Mouse (Mus musculus) midbrain, embryonic 12.5 days (tissue): Measurements from ENCODE around the gene Tuft1. TPM values are rescaled to one million over a fixed set of nuclear protein-coding genes. Genes with fewer than 3 reads are reported as not detected.
A peak's percentile ranks its signal among the peaks of the same experiment; 100 is the strongest.
"Not testable (repeated sequence)": the region's sequence is repeated elsewhere in the genome, so short reads cannot be mapped to it uniquely, and the experiment has no call there.

Source experiments
- ATAC-seq: fragments of 200-750 bp; cut with Nextera tagmentation; 2 replicates; pipeline ENCODE4 v1.8.0; 2017; ENCODE audit warnings: low read depth, moderate TSS enrichment, moderate library complexity; ENCODE audit not compliant: low FRiP score
- H3K27ac ChIP-seq: fragments of 300-500 bp; sonication (generic); replicated peaks from 2 replicates; pipeline ENCODE4 v1.5.1; 2016; ENCODE audit warnings: mild to moderate bottlenecking
- H3K27me3 ChIP-seq: fragments of 300-500 bp; sonication (generic); 2 replicates; pipeline ENCODE4 v1.6.1; 2016; ENCODE audit warnings: mild to moderate bottlenecking
- H3K36me3 ChIP-seq: fragments of 300-500 bp; sonication (generic); 2 replicates; pipeline ENCODE4 v1.6.1; 2016
- H3K4me1 ChIP-seq: fragments of 300-500 bp; sonication (generic); 2 replicates; pipeline ENCODE4 v1.6.1; 2016
- H3K4me2 ChIP-seq: fragments of 300-500 bp; sonication (generic); replicated peaks from 2 replicates; pipeline ENCODE4 v1.6.1; 2016; ENCODE audit warnings: mild to moderate bottlenecking, moderate library complexity
- H3K4me3 ChIP-seq: fragments of 300-500 bp; sonication (generic); 2 replicates; pipeline ENCODE4 v1.5.1; 2016; ENCODE audit warnings: mild to moderate bottlenecking
- H3K9ac ChIP-seq: fragments of 300-500 bp; sonication (generic); replicated peaks from 2 replicates; pipeline ENCODE4 v1.6.1; 2016; ENCODE audit warnings: mild to moderate bottlenecking, moderate library complexity
- H3K9me3 ChIP-seq: fragments of 300-500 bp; sonication (generic); 2 replicates; pipeline ENCODE4 v1.6.1; 2016; ENCODE audit warnings: mild to moderate bottlenecking
- WGBS: fragments of 180-500 bp; shearing (Covaris S2); methylation state at CpG from one replicate; pipeline ENCODE4 v1.1.7; 2016; 5-methylcytosine and 5-hydroxymethylcytosine counted together
- polyA plus RNA-seq: library from polyadenylated mRNA; unstranded; fragments of >200 nt; fragmentation: Nextera tagmentation; extraction: Ambion mirVana; gene quantifications from 2 replicates; pipeline ENCODE4 v1.2.1, GENCODE M21; 2016

Tuft1 gene
- polyA plus RNA-seq, 1 experiment from 2014 or later = 4.1 TPM

GRCm38 (mm10) chr3:94653967-94654366, 4.7 kb downstream of the Tuft1 start:
- H3K36me3 ChIP-seq, ATAC-seq: not testable (repeated sequence)
- WGBS = 67% methylated on average over 1 of the region's 1 CpGs

GRCm38 (mm10) chr3:94650409-94650808, 8.3 kb downstream of the Tuft1 start:
- no peaks in the 10 kb centered on the region for H3K36me3 ChIP-seq
- 86% methylated on average over 7 of the region's 7 CpGs for WGBS
- no peak overlapping the region for H3K27ac ChIP-seq
- peaks cover 16% of the 10 kb centered on the region for H3K4me1 ChIP-seq
- H3K4me2 ChIP-seq = no peak overlapping the region
- no peak for ATAC-seq
- no peaks in the 10 kb centered on the region for H3K27me3 ChIP-seq
- H3K4me3 ChIP-seq = no peak overlapping the region
- no peaks in the 10 kb centered on the region for H3K9me3 ChIP-seq
- H3K9ac ChIP-seq = no peak overlapping the region

More at GRCm38 (mm10) chr3:94653967-94654366, 4.7 kb downstream of the Tuft1 start:
- H3K27ac ChIP-seq, H3K9me3 ChIP-seq, H3K9ac ChIP-seq, H3K4me2 ChIP-seq, H3K4me3 ChIP-seq: not testable (repeated sequence)
- H3K27me3 ChIP-seq = peaks cover 10% of the 10 kb centered on the region
- peaks cover 12% of the 10 kb centered on the region for H3K4me1 ChIP-seq

GRCm38 (mm10) chr3:94648755-94649590, 9.7 kb downstream of the Tuft1 start:
- no peak overlapping the region for H3K27ac ChIP-seq
- no peaks in the 10 kb centered on the region for H3K9me3 ChIP-seq
- H3K27me3 ChIP-seq = no peaks in the 10 kb centered on the region
- no peak overlapping the region for H3K4me2 ChIP-seq
- peaks cover 16% of the 10 kb centered on the region for H3K4me1 ChIP-seq
- no peak overlapping the region for H3K4me3 ChIP-seq
- WGBS = 35% methylated on average over 6 of the region's 6 CpGs
- H3K36me3 ChIP-seq = no peaks in the 10 kb centered on the region
- H3K9ac ChIP-seq = no peak overlapping the region
- ATAC-seq = peak; percentile 38; the same call in 1 of the 2 replicates

GRCm38 (mm10) chr3:94642495-94643162, 16.0 kb downstream of the Tuft1 start, which contains the start of gene Gm10972:
Gene Gm10972 (plus strand): TSS chr3:94643112.
- H3K4me2 ChIP-seq, H3K27me3 ChIP-seq, H3K27ac ChIP-seq, H3K4me3 ChIP-seq, H3K9me3 ChIP-seq, H3K9ac ChIP-seq, H3K36me3 ChIP-seq, ATAC-seq, H3K4me1 ChIP-seq: not testable (repeated sequence)
- 83% methylated on average over 2 of the region's 2 CpGs for WGBS

- ATAC-seq = no peak
- Histone ChIP-seq H3K27me3 (no peaks in the 10 kb centered on the region), H3K36me3 (no peaks in the 10 kb centered on the region), H3K9me3 (no peaks in the 10 kb centered on the region), H3K27ac (no peak overlapping the region), H3K4me3 (no peak overlapping the region), H3K4me1 (no peaks in the 10 kb centered on the region), H3K4me2 (no peak overlapping the region), H3K9ac (no peak overlapping the region)
- WGBS = 83% methylated on average over 3 of the region's 3 CpGs
Measured at GRCm38 (mm10) chr3:94629876-94630275, 28.8 kb downstream of the Tuft1 start.

- no peak overlapping the region for H3K4me2 ChIP-seq
- H3K9me3 ChIP-seq = no peaks in the 10 kb centered on the region
- ATAC-seq = no peak
- no peak overlapping the region for H3K9ac ChIP-seq
- H3K27me3 ChIP-seq = no peaks in the 10 kb centered on the region
- no peak overlapping the region for H3K4me3 ChIP-seq
- H3K27ac ChIP-seq = no peak overlapping the region
- H3K4me1 ChIP-seq = no peaks in the 10 kb centered on the region
- H3K36me3 ChIP-seq = no peaks in the 10 kb centered on the region
- WGBS = 92% methylated on average over 5 of the region's 5 CpGs
Measured at GRCm38 (mm10) chr3:94628712-94629111, 30.0 kb downstream of the Tuft1 start.

GRCm38 (mm10) chr3:94624281-94624680, 34.4 kb downstream of the Tuft1 start:
- Histone ChIP-seq H3K4me2 (no peak overlapping the region), H3K4me3 (no peak overlapping the region), H3K4me1 (no peaks in the 10 kb centered on the region), H3K27me3 (no peaks in the 10 kb centered on the region), H3K9ac (no peak overlapping the region), H3K36me3 (no peaks in the 10 kb centered on the region), H3K9me3 (no peaks in the 10 kb centered on the region), H3K27ac (no peak overlapping the region)
- WGBS = 95% methylated on average over 4 of the region's 4 CpGs
- no peak for ATAC-seq

- H3K27me3 ChIP-seq = no peaks in the 10 kb centered on the region
- no peak overlapping the region for H3K4me3 ChIP-seq
- H3K9me3 ChIP-seq = no peaks in the 10 kb centered on the region
- no peak for ATAC-seq
- H3K4me1 ChIP-seq = no peaks in the 10 kb centered on the region
- H3K36me3 ChIP-seq = no peaks in the 10 kb centered on the region
- 95% methylated on average over 10 of the region's 10 CpGs for WGBS
- H3K4me2 ChIP-seq = no peak overlapping the region
- no peak overlapping the region for H3K27ac ChIP-seq
- H3K9ac ChIP-seq = no peak overlapping the region
Measured at GRCm38 (mm10) chr3:94622550-94622949, 36.1 kb downstream of the Tuft1 start.

GRCm38 (mm10) chr3:94621740-94622507, 36.7 kb downstream of the Tuft1 start:
- Histone ChIP-seq H3K36me3 (no peaks in the 10 kb centered on the region), H3K9ac (no peak overlapping the region), H3K9me3 (no peaks in the 10 kb centered on the region), H3K27ac (no peak overlapping the region), H3K27me3 (no peaks in the 10 kb centered on the region), H3K4me2 (no peak overlapping the region), H3K4me1 (no peaks in the 10 kb centered on the region), H3K4me3 (no peak overlapping the region)
- WGBS = 82% methylated on average over 11 of the region's 11 CpGs
- no peak for ATAC-seq

- no peaks in the 10 kb centered on the region for H3K27me3 ChIP-seq
- 77% methylated on average over 4 of the region's 4 CpGs for WGBS
- ATAC-seq = no peak
- H3K4me1 ChIP-seq = no peaks in the 10 kb centered on the region
- no peak overlapping the region for H3K4me2 ChIP-seq
- no peaks in the 10 kb centered on the region for H3K9me3 ChIP-seq
- H3K4me3 ChIP-seq = no peak overlapping the region
- H3K36me3 ChIP-seq = no peaks in the 10 kb centered on the region
- no peak overlapping the region for H3K27ac ChIP-seq
- H3K9ac ChIP-seq = no peak overlapping the region
Measured at GRCm38 (mm10) chr3:94616717-94617116, 42.0 kb downstream of the Tuft1 start.

GRCm38 (mm10) chr3:94613258-94613878, 45.3 kb downstream of the Tuft1 start:
- H3K4me2 ChIP-seq = no peak overlapping the region
- H3K36me3 ChIP-seq = no peaks in the 10 kb centered on the region
- H3K4me3 ChIP-seq = no peak overlapping the region
- H3K27me3 ChIP-seq = no peaks in the 10 kb centered on the region
- no peaks in the 10 kb centered on the region for H3K4me1 ChIP-seq
- ATAC-seq = no peak
- WGBS = 52% methylated on average over 7 of the region's 7 CpGs
- H3K9me3 ChIP-seq = no peaks in the 10 kb centered on the region
- H3K27ac ChIP-seq = no peak overlapping the region
- H3K9ac ChIP-seq = no peak overlapping the region
